Mouse (Mus musculus) c-Kit-positive CD71-positive TER-119-negative erythroid progenitor cells, embryonic 14.5 days (primary cell): Measurements from ENCODE around the gene Daxx.
"Not testable (repeated sequence)": the region's sequence is repeated elsewhere in the genome, so short reads cannot be mapped to it uniquely, and the experiment has no call there.

Source experiments
- DNase-seq: peaks from one replicate; pipeline ENCODE4 v3.0.0-alpha.2; 2013; ENCODE audit warnings: low read depth

The Daxx gene

DNA sequence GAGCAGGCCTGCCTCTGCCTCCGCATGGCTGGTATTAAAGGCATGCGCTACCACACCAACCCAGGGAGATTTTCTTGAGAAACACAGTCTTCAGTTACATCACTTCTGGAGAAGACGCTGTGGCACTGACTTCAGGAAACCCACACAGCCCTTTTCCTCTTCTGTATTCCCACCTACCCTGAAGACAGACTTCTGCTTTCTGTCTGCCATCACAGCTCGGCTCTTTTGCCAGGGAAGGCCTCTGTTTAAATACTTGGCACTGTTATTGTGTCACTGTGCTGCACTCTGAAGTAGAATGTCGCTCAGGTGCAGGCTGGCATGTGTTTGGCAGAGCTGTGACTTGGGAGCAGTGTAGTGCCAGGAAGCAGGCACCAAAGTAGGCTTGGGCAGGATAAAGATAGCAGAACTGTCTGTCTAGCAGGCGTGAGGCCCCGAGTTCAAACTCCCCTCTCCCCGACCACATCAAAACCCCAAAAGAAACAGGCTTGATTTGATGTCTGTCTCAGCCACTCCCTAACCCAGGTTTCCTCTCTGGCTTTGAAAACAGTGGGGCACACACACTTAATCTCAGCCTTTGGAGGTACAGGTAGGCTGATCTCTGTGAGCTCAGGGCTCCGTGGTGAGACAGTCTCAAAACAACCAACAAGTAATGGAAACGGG is 38.3 kb downstream of the Daxx start:
- no peak for DNase-seq

DNA sequence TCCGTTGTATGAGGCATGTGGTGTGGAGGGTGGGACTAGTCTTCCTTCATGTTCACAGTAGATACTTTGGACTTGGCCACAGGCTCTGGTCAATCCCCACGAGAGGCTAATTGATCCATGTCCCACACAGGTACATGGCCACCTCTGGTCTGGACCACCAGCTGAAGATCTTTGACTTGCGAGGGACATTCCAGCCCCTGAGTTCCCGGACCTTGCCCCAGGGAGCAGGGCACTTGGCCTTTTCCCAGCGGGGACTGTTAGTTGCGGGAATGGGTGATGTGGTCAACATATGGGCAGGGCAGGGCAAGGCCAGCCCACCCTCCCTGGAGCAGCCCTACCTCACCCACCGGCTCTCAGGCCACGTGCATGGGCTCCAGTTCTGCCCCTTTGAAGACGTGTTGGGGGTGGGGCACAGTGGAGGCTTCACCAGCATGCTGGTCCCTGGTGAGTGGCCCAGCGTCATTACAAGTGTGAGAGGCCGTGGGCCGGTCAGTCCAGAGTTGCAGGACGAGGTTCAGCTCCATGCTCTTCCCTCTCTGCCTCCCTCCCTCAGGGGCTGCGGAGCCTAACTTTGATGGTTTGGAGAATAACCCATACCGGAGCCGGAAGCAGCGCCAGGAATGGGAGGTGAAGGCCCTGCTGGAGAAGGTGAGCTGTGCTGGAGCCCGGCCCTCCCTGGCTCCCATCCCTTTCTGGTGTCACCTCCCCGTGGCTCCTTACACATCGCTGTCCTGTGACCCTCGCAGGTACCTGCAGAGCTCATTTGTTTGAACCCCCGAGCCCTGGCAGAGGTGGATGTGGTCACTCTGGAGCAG is 39.1 kb downstream of the Daxx start:
- DNase-seq: no peak

DNA sequence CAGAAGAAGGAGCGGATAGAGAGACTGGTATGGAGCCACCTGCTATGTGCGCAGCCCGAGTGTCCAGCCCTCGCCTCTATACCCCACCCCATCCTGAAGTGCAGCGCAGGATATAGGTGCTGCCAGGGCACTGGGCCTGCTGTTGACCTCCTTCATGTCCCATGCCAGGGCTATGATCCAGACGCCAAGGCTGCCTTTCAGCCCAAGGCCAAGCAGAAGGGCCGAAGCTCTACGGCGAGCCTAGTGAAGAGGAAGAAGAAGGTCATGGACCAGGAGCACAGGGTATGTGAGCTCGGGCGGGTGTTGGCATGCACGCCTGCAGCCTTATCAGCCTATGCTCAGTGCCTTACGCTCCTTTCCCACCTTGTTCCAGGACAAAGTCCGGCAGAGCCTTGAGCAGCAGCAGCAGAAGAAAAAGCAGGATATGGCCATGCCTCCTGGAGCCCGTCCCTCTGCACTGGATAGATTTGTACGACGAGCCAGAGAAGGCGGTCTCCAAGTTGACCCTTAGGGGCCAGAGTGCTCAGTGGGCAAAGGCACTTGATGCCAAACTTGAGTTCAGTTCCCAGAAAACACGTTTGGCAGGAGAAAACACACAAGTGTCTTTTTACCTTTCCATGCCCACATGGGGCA is 39.8 kb downstream of the Daxx start:
- no peak for DNase-seq

DNA sequence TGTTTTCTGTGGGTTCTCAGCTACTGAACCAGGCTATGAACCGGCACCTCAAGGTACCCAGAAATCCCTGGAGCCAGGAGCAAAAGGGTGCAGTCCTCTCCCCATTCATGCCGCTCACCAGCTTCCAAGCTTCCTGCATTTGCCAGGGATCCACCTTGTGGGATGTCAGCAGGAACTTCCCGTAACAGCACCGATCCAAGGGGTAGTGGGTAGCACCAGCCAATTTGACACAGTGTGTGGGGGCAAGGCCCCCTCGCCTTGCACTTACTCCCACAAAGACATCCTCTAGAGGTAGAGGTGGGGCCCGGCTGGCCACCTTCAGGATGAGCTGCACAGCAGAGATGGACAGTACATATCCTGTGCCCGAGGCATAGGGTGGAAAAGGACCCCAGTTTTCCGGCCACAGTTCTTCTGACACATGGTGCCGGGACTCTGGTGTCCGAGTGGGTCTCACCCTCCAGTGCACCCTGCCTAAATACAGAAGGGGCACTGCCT is 41.0 kb downstream of the Daxx start:
- no peak for DNase-seq

DNA sequence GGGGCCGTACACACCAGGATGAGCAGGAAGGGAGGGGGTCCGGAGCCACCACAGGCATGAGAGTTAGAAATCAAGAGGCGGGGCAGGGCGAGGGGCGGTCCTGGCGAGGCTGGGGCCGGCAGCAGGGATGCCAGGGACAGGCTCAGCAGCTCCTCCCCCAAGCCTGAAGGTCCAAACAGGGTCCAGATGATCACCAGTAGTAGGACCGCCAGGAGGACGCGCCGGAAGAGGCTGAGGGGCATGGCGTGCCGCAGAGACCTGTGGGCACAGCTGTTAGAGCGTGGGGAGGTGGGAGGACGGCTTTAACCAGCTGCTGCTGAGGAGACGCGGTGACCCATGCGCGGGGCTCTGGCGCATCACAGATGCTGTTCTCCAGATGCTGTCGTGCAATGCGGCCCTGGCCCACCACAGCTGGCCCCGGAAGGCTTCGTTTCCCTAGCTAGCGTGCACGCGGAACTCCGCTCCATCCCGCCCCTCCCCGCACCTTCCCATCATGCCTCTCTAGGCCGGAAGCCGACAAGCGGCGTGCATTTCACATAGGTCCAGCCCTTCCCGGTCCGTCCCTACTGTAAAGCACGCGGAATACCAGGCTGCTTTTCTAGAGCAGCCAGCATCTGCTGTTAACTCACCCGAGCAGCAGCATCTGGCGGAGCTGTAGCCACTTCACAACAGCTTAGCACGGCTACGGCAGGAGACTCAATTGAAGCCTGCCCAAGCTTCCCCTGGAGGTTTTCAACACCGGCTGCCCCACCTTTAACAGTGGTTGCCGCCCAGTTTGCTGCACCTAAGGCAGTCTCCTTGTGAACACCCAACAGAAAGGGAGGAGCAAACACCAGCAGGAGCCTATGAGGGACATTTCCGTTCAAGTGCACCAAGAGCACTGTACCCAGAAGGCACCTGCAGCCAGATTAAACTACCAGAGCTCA is 42.1 kb downstream of the Daxx start, which contains the start of gene B3galt4:
Gene B3galt4 (minus strand): TSS at position 468 of the 926 bp plus-strand sequence.
- peak; percentile 89 for DNase-seq

DNA sequence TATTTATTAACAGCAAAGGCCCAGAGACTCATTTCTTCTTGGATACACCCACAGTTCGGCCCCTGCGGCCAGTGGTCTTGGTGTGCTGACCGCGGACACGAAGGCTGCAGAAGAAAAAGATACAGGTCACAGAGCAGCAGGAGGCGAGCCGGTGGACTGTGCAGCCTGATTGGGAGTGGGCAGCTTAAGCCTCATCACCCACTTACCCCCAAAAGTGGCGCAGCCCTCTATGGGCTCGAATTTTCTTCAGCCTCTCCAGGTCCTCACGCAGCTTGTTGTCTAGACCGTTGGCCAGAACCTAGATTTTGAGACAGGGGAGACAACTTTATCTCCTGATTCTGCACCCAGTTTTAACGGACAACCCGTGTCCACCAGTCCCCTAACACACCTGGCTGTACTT is 42.8 kb downstream of the Daxx start:
- not testable (repeated sequence) for DNase-seq

DNA sequence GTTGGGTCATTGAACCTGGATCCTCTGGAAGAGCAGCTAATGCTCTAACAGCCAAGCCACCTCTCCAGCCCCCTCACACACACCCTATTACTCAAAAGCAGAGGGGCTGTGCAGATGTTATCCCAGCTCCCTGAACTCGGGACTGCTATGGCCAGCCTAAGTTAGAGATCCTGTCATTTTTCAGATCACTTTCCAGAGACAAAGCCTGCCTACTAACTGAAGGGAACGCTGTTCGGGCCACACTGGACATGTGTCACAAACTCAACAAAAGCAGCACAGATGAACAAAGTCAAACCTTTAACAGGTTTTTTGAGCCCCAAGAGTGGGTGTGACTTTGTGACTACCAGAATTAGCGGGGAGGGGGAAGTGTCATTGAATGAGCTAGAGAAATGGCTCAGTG is 43.7 kb downstream of the Daxx start:
- DNase-seq: no peak

DNA sequence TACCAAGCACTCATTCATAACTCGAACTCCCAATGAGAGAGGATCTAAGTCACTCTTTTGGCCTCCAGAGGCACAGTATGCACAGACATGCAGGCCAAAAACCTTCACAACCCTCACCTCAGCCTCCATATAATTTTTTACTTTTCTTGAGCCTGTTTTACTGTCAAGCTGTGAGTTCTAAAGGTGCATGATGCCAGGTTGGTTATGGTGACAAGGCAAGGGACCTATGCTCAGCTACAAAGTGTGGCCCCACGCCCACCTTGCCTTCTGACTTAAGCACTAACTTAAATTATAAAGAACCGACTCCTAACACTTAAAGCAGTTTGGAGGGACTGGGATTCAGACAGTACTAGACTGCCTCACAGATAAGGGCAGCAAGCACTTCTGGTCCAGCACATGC is 44.1 kb downstream of the Daxx start:
- DNase-seq: no peak

DNA sequence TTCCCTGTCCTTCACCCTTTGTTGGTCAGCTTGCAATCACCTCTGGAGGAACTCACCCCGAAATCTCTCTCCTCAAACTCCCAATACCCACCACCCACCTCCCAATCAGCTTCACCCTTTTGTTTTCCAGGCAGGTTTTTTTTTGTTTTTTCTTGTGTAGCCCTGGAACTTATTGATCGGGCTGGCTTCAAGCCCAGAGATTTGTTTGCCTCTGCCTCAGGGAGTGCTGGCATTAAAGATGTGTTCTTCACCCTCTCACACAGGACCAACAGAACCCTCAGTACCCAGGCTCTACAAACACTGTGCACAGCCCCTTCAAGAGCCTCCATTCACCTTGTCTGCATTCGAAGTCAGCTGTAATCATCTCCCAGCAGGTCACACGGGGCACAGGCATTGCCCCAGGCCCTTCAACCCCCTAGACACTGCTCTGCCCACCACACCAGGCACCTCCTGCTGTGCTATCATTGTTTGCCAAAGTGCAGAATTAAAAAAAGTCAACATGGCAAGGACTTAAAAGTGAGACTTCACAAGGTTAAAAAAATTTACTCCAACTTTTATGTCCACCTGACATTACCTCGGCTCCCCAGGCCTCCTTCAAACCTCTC is 44.8 kb downstream of the Daxx start:
- DNase-seq: no peak

DNA sequence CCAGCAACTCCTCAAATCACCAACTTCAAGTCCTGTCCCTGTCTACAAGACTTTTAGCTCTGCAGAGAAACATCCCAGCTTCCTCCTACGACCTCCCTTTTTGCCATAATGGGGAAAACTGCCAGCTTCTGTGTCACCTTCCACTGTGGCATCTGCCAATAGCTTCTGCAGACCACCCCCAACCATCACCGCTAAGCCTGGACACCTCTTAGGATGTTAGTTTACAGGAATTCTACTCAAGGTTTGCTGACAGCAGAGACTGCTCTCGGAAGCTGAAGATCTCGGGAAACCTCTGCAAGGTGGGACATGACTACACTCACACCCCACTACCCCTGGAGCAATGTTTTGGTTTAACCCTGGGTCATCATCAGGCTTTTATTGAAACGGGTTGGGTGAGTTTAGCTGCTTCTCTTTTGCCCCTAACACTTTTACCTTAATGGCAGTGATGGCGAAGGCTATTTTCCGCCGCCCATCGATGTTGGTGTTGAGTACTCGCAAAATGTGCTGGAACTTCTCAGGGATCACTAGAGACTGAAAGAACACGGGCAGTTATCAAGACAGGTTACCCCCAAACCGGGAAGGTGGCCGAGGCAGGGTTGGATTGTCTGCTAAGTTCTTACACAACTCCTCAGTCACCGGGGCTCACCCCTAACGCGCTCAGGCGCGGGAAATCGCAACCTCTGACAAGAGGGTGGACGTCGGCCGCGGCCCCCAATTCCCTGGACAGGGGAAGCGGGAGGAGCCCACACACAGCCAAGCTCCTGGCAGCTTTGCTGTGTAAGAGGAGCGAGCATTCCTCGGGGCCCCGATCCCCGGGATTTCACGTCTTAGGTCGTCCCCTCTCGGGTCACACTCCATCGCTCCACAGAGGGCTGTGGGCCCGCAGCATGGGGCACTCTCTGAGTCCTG is 45.7 kb downstream of the Daxx start:
- DNase-seq: no peak

DNA sequence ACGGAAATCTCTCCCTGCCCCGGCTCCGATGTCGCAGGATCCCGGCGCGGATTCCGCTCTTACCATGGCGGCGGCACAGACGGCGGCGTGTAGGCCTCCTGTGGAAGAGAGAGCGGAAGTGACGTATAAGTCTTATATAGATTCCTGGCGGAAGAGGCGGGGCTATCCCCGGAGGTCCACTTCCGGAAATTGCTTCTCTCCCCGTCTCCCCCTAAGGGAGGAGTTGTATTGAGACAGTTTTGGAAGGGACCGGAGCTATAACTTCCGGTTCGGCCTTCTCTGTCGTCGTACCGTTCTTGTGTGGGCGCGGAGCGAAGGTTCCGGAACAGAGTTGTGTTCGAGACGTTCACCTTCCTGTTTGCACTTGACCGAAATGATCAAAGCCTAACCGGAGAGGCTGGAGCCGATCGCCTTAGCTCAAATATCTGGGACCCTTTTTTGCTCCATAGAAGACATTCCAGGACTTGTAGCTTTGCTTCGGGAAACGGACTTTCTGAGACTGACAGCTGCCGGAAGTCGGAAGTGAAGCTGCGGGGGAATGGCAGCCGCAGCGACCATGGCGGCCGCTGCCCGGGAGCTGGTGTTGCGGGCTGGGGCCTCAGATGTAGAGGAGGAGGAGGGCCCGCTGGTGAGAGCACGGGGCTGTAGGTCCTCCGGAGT is 46.5 kb downstream of the Daxx start, which contains the start of the genes Vps52 and Rps18:
Gene Vps52 (plus strand): TSS at position 258 of the 660 bp plus-strand sequence.
Gene Rps18 (minus strand): TSS at position 447 of the 660 bp plus-strand sequence.
- peak; percentile 92 for DNase-seq

DNA sequence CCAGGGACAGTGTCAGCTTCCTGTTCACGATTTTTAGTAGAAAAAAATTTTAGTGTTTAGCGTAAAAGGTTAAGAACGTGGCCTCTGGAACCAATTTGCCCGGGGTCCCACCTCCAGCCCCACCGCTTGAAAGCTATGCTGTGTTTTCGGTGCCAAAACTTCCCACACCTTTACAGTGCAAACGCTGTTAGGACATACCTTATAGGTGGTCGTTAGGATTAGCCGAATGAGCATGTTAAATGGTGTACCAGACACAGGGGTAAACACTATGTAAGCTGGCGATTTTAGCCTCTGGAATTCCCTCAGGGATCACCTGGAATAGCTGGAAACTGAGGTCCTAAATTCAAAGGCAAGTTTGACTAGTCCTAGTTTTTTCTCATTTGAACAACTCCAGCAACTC is 47.1 kb downstream of the Daxx start:
- DNase-seq: no peak

DNA sequence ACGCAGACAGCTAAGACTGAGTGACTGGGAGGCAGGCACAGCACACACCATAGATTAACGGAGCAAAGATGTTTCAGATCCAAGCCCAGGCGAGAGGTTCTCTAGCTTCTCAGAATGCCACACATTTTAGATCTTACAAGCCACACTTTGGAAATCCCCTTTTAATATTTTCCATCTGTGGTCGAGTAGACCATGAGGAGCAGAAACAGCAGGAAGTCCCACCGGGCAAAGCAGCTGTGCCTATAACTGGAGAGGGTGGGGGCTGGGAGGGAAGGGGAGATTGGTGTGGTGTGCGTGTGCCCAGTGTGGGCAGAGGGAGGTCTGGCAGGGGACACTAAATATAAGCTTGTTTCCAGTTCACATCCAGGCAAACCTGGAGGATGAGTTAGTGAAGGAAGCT is 48.3 kb downstream of the Daxx start:
- no peak for DNase-seq

DNA sequence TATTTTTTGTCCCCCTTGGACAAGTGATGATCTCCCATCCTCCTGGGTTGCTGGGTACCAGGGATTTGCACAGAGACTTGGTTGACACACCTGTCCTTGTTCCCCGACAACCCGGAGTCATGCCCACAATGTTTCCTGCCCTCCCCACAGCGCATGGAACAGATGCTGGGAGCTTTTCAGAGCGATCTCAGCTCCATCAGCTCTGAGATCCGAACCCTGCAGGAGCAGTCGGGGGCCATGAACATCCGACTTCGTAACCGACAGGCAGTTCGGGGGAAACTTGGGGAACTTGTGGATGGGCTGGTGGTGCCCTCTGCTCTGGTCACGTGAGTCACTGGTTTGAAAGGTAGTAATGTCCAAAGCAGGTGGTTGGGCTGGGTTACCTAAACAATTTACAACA is 49.2 kb downstream of the Daxx start:
- DNase-seq: no peak

DNA sequence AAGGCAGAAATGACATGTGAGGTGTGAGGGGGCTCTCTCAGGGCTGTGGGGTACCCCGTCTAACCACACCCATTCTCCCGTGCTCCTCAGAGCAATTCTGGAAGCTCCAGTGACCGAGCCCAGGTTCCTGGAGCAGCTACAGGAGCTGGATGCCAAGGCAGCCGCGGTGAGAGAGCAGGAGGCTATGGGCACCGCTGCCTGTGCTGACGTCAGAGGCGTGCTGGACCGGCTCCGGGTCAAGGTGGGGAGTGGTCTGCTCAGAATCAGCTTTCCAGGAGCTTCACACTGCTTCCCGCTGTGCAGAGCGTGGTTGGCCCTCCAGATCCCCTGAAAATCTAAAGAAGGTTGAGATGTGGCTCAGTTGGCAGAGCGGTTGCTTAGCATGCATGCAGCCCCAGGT is 49.9 kb downstream of the Daxx start:
- no peak for DNase-seq

DNA sequence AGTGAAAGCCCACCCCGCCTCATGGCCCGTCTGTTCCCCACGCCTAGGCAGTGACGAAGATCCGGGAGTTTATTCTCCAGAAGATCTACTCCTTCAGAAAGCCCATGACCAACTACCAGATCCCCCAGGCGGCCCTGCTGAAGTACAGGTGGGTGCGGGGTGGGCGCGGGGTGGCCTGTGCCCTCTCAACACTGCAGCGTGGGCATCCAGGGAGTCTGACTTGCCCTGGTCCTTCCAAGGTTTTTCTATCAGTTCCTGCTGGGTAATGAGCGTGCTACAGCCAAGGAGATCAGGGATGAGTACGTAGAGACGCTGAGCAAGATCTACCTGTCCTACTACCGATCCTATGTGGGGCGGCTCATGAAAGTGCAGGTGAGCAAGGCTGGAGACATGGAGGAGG is 50.7 kb downstream of the Daxx start:
- no peak for DNase-seq

DNA sequence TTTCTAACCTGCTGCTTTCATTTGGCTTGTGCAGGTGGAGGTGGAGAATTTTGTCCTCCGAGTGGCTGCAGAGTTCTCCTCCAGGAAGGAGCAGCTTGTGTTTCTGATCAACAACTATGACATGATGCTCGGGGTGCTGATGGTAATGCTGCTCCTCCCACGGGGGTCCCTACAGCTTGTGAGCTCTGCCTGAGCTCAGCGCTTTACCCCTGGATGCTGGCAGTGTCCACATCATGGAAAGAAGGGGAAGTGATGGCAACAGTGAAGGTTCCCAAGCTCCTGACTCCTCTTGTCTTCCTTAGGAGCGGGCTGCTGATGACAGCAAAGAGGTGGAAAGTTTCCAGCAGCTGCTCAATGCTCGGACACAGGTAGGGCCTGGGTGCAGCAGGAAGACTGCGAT is 53.7 kb downstream of the Daxx start:
- DNase-seq: no peak
